Mouse (Mus musculus): ENCODE measurements around the gene BC049352.

DNA sequence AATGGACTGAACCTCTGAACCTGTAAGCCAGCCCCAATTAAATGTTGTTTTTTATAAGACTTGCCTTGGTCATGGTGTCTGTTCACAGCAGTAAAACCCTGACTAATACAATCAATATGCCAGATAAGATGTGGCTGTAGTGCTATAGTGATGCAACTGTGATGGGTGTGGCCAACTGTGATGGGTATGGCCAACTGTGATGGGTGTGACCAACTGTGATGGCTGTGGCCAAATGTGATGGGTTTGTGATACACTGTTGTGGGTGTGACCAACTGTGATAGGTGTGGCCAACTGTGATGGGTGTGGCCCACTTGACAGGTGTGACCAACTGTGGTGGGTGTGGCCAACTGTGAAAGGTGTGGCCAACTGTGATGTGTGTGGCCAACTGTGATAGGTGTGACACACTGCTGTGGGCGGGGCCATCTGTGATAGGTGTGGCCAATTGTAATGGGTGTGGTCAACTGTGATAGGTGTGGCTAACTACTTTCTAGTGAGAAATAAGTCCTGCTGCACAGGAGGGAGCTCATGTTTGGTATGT lies 10.7 kb upstream of the BC049352 start:
- TF ChIP-seq CTCF (IDR thresholded peaks at IDR 0.05; ENCODE audit: insufficient read depth, low read depth, low read length) (no peak), POLR2A (IDR thresholded peaks at IDR 0.05; ENCODE audit: insufficient read depth, low read depth, low read length) (no peak)

Measured in olfactory bulb, adult 2 months (tissue).